Mouse (Mus musculus) layer of hippocampus, postnatal 14 days (tissue): ENCODE measurements around the gene Bbs9. TPM values are rescaled to one million over a fixed set of nuclear protein-coding genes. Genes with fewer than 3 reads are reported as not detected.

Experiments
- DNase-seq, 2 experiments: peaks; one replicate each; pipeline ENCODE4 v3.0.0; 2021 to 2022; ENCODE audit warnings: low spot score in 2 of 2, mixed read lengths in 1 of 2
- total RNA-seq, 2 experiments: library from RNA; stranded (reverse); gene quantifications; 2 replicates each; pipeline ENCODE4 v1.2.3; 2021

Bbs9 gene
- total RNA-seq, 2 experiments from 2014 or later: 21.3 to 23.0 TPM

GRCm38 (mm10) chr9:22734954-22735353, 259.4 kb downstream of the Bbs9 start:
- DNase-seq: no peak

- DNase-seq: no peak
Measured at GRCm38 (mm10) chr9:22735385-22735784, 259.9 kb downstream of the Bbs9 start.

GRCm38 (mm10) chr9:22737893-22738292, 262.4 kb downstream of the Bbs9 start:
- no peak for DNase-seq

DNA sequence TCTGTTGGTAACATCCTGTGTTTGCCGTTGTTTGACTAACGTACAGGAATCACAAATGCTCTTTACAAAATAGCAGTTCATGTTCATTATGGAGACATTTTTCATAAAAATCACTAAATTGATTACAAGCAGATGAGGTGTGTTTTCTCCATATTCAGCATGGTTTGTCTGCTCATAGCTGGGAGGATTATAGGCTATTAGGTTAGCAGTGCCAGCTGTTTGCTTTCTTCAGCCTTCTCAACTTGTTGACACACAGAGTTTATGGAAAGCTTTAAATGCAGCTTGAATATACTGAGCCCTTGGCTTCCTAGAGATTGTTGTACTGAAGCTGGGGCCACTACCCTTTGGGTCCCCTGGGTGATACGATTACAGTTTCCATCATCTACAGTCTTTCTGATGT, 263.3 kb downstream of the Bbs9 start:
- DNase-seq: no peak

- DNase-seq: no peak
Measured at GRCm38 (mm10) chr9:22741967-22742366, 266.5 kb downstream of the Bbs9 start.

DNA sequence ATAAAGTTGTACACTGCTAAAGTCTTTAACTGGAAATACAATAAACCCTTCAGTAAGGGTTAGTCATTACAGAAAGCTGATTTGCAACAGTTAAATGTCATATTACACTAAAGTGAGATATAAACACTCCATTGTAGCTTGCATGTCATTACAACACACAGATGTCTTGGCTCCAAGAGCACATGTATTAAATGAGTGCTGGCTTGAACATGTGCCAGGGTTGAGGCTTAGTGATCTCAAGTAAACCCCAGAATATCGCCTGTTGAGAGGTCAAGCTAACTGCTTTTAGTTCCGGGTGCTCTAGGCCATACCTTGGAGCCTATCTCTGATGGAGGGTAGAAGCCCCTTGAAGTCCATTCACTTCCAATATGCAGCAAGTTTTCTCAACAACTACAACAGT, 273.1 kb downstream of the Bbs9 start:
- DNase-seq: no peak

DNA sequence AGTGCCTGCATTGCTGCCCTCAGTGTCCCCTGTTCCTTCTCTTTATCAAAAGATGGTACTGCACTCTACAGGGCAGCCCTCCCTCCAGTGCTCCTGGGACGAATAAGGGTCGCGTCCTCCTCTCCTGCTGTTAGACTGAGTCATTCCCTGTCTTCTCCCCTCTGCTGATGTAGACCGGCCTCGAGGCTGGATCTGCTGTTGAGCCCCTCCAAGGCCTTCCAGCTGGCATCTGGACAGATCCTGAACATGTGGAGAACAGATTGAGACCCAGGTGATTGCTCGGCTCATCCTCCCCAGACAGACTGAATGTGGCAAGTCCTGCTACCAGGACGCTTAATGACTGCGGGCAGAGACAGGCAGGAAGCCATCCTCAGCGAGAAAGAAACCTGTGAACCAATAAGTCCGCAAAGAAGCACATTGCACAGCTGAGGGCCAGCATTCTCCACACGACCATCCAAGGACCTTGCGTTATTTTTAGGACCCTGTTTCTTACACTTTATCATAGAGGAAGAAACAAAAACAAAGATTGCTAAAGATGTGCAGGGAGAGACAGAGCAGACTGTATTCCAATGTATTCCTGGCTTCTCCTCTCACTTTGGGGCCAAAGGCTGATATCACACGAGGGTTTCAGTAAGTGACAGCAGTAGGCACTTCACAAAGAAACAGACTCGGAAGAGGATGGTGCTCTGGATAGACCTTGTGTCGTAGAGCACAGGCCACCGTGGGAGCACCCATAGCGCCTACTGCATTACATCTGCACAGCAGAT, 275.4 kb downstream of the Bbs9 start:
- no peak for DNase-seq

DNA sequence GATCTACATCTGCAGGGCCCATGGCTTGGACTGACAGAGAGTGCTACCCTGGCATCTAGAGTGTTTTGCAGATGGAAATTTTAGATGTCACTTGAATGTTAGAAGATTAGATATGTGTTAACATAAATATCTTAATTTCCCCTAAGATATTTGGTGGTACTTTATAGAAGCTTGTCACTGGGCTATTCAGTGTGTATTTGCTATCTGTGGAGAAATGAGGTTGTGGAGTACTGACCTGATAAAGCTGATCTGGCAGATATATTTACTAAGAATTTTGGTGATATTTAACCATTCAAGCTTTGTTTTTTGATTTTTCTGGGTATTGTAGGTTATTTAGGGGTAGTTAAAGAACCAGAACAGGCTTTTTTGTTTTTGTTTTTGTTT, 276.0 kb downstream of the Bbs9 start:
- DNase-seq: no peak

DNA sequence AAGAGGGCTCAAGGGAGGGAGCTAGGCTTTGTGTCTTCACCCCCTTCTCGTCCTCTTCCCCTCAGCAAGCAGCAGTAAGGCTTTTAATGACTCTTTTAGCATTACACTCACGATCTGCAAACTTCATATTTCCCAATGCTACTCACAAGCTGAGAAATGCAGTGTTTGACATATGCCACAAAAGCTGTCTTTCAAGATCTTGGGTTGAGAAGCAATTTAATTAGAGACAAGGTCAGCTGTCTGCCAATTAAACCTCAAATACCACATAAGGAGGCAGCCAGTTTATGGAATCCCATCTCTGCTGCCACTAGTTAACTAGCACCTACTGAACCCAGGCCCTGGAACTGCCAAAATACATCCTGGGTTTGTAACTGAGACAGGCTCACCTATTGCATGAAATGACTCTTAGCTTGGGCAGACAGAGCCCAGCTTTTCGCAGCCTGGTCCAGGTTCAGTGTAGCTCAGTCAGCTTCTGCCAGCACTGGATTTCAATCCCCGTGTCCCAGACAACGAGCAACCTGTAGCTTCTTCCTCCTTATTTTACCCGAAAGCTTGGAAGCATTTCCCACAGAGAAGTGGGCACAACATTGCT, 278.7 kb downstream of the Bbs9 start:
- DNase-seq: peak in 1 of 2 experiments; percentile 16

DNA sequence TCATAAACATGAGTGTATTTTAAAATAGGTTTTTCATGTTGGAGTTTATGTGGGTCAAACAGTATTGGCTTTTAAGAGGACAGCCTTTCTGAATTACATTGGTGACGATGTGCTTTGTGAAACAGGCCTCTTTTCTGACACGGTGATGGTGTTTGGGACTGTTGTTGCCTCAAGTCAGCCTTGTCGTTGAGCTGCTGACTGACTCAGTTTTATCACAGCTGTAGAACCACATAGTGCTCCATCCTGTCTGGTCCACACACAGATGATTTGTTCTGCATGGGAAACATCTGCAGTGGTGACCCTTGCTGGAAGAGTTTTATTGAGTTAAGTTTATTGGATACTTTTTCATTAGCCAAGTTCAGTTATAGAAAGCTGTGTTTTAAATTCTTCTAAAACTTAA, 283.0 kb downstream of the Bbs9 start:
- no peak for DNase-seq

- no peak for DNase-seq
Measured at GRCm38 (mm10) chr9:22759241-22759640, 283.7 kb downstream of the Bbs9 start.

- no peak for DNase-seq
Measured at GRCm38 (mm10) chr9:22760376-22760775, 284.9 kb downstream of the Bbs9 start.

DNA sequence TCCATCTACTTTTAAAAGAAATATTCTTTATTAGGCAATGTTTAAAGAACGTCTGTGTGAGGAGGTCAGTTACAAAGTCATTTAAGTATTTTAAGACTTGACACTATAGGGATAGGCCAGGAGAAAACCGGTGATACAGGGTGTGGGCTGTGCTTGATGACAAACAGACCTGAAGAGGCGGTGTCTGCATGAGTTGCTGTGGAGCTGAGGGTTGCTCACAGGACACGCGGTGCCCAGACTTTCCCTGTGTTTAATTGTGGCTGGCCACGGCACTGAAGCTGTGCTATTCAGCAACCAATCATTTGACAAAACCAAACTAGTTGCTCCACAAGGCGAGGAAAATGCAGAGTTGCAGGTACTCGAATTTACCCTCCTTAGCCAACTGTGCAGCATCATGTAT, 286.0 kb downstream of the Bbs9 start:
- DNase-seq: no peak

DNA sequence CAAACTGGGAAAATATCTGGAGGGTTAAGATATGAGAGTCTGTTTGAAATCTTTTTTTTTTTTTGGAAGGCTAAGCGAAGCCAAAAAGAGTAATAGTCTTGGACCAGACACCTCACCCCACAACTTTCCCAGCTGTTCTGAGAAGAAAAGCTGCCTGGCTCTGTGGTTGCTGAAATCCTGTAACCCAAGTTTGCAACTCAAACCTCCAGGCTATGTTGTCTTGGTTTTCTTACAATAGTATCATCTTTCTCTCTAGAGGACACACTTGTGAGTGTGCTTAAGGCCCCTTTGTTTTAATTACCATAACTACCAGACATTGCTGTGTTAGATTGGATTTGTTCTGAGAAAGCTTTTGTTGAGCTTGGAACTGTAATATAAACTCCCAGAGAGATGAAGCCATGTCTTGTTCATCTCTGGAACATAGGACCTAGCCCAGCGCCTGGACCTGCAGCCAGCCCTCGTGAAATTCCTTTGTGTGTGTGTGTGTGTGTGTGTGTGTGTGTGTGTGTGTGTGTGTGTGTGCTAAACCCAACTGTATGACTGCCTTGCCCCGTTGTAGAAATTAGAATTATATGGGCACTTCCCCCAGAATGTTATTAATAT, 290.2 kb downstream of the Bbs9 start:
- no peak for DNase-seq

DNA sequence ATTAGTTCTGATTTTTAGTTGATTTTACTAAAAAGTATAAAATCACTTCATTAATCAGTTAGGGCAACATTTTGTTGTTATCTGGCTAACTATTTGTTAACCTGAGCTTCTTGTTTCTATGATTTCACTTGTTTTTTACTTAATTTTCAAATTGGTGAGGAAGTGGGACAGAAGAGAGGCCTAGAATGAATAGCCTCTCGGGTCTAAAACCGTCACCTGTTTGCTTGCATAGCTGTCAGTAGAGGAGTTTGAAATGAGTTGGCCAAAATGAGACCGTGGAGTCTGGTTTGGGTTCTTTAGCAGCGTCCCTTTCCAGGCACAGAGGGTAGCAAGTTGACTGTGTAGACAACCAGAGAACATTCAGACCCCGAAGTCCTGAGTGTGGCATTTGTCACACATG, 291.6 kb downstream of the Bbs9 start:
- DNase-seq: no peak

- DNase-seq: no peak
Measured at GRCm38 (mm10) chr9:22767860-22768259, 292.3 kb downstream of the Bbs9 start.

DNA sequence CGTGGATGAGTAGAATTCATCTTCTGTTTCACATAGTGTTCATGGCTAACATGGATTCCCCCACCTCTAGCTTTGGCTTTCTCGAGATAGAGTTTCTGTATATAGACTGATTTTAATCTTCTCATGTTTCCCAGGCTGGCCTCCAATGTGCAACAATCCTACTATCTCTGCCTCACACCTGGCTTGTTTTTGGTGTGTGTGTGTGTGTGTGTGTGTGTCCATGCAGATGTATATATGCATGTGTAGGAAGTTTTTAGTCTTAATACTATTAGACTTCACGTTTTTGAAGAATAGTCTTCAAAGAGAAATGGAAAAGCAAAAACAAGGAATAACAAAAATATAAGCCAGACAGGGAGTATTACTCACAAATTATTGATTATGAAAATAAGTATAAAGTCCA, 296.3 kb downstream of the Bbs9 start:
- DNase-seq: no peak

- no peak for DNase-seq
Measured at GRCm38 (mm10) chr9:22776246-22776961, 300.9 kb downstream of the Bbs9 start.

DNA sequence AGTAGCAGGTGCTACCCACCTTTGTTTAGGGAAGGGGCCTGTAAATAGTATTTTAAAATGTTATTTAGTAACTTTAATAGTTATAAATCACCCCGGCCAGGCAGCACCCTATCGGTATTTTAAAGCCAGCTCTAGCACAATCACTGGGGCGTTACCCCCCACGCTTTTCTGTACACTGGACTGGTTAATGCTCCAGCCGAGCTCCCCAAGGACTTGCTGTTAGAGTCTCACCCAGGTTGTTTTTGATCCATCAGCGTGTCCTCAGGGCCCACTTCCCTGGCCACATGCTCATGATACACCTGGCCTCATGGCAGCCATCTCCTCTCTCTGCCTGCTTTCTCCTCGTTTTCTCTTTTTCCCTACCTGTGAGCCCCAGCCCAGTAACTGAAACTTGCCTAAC, 301.9 kb downstream of the Bbs9 start:
- DNase-seq: no peak

DNA sequence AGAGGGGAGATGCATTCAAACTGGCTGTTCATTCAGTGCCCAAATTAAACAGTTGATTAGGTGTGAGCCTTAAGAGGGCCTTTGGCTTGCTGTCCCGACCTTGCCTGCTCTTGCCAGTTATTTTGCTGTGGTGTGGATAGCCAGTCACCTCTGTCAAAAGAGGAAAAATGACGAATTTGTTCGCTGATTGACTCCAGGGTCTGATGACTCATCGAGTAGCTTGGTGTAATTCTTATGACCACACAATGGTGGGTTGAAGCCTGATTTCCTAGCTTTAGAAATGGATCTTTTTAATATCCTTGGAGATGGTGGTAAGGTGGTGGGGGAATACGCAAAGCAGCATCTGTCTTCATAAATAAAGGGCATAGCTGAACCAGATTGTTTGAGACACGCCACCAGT, 304.1 kb downstream of the Bbs9 start:
- no peak for DNase-seq

- DNase-seq: no peak
Measured at GRCm38 (mm10) chr9:22786006-22786405, 310.5 kb downstream of the Bbs9 start.

DNA sequence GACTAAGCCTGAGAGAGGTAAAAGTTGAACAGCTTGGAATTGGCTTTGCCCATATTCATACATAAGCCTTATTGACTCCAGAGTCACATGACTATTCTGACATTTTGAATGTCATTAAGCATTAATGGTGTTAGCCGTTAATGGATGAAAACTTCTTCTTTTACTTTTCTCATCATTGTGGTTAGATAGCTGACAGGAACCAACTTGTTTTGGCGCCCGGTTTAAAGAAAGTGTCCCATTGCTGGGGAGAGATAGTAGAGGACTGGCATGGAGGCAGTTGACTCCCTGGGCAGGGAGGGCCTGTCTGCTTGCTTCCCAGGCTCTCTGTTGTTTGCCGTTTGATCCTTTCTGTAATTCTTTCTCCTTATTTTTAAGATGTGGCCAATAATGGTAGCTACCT, 312.9 kb downstream of the Bbs9 start:
- DNase-seq: no peak
